Mouse (Mus musculus) cerebellum, adult 11-12 months (tissue): ENCODE results near the gene Rprd1b.

Experiments used
- DNase-seq: peaks from one replicate; pipeline ENCODE4 v3.0.0; 2022

Gene Rprd1b

DNA sequence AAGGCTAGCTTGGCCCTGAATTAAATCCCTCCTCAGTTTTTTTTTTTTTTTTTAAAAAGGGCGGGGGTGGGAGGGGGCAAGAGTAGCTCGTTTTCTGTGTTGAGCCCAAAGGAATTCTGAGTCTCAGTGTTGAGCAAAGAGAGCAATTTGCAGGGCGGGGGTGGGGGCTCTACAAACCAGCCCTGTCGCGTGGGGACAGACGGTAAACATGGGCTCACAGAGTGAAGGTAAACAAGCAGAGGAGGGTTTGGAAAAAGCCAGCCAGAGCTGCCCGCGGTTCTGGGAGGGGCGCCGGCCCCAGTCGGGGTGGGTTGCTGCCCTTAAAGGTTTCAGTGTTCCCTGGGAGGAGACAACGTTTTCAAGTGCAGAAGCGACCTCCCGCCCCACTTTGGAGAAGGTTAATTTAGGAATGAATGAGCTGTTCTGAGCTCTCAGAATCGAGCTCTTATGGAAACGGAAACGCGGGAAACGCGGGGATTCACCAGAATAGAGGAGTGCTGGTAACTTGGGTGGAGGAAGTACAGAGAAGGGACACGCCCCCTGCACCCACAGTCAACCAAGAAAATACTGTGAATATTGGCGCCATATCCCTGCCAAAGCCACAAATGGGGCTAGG lies 125.5 kb downstream of the Rprd1b start:
- DNase-seq, result no peak

DNA sequence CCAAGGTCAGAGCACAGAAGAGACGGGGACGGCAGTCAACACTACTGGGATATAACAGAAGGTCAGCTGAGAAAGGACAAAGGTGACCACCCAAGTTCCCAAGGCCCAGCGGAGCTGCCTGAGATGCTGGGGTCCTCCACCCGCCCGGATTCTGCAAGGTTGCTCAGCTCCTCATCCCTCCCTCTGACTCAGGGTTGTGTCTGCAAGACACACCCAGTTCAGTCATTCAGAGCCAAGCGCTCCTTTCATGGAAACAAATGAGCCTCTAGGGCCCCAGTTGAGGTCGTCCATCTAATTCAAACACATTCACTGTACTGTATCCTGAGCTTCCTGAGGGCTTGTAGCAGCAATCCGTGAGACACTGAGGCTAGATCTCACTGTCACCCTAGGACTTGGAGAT lies 126.3 kb downstream of the Rprd1b start:
- no peak for DNase-seq

DNA sequence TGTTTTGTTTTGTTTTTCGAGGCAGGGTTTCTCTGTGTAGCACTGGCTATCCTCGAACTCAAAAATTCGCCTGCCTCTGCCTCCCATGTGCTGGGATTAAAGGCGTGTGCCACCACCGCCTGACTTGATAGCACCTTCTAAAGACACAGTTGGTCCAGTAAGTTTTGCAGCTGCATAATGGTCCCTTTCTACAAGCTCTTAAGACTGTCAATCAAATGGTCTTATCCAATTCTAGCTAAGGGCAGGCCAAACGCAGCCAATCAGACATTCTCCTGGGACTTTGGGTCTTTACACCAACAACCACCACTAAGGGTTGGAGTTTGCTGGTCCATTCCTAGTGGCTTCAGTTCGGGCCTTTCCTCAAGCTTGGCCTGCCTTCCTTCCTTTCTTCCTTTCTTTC lies 126.8 kb downstream of the Rprd1b start:
- no peak for DNase-seq

DNA sequence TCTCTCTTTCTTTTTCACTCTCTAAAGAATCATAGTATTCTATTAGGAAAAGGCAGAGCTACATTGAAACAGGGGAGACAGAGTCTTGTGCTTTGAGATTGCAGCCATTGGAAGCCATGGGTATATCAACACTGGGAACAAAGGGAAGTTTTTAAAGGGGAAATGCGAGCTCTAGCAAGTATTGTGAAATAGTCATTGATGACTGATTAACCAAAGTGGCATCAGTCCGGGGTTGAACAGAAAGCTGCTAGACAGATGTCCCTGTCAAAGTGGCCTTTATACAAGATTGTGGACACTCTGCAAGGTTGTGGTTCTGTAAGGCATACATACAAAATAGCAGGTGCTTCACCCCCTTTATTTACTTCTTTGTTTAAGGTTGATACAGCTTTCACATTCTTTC lies 127.3 kb downstream of the Rprd1b start:
- DNase-seq, result no peak

DNA sequence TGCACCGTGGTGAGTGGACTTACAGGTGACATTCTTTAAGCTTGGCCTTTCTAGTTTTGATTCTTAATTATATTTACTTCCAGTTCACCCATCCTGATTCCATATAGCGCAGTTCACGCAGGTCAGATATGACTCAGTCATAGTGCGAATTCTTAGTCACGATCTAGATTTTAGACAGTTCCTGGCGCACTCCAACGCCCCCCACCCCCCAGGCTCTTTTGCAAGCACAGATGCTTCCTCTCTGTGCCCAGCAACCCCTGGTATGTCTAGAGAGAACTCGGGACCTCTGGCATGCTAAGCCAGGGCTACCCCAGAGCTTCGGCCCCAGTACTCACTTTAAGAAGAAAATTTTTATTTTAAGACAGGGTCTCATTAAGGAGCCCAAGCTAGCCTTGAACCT lies 128.2 kb downstream of the Rprd1b start:
- DNase-seq, result no peak

DNA sequence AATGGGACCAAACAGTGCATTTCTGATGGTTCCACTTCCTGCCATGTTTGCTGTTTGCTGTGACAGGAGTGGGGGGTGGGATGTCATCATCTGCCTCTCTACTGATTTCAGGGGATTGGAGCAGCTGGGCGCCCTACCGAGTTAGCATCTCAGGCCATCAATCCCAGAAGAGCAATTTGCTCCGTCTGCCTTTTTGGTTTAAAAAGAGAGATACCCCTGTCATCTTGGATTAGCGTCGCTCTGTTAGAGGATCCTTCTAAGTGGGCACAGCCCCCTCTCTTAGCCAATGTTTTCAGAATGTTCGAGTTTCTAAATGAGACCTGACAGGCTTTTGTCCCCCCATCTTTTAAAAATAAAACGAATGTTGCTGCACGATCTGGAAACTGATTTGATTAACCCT lies 129.4 kb downstream of the Rprd1b start:
- DNase-seq, result no peak

DNA sequence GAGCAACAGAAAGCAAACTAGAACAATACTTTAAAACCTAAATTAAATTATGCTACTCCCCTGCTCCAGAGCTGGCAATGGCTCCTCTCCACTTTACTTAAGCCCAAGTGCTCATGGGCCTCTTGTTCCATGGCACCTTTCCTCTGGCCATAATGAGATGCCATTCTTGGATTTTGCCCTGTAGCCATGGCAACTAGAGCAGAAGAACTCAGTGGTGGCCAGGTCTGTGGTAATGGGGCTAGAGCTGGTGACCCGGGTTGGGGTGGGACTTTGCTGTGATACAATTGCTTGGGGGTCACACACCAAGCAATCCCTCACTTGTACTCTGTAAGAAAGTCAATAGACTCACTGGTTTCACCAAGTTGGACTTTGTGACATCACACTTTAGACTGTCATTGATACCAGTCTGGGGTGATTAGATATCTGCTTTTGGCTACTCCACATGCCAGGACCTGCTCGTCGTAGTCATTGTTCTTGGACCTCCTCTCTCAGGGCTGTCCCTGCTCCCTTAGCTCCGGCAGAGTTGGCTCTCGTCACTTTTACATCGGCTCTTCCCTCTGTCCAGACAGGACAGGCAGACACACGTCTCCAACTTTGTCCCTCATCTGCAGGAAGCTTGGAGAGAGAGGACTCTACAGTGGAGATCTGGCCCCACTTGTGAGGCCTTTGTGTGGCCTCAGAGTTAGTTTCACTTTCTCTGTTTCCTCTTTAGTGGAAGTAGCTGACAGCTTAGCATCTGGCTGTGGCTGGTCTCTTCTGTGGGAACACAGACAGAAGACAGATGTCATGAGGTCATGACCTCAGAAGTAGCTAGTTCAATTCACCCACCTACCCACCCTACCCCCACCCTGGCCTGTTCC lies 131.3 kb downstream of the Rprd1b start:
- DNase-seq, result no peak

DNA sequence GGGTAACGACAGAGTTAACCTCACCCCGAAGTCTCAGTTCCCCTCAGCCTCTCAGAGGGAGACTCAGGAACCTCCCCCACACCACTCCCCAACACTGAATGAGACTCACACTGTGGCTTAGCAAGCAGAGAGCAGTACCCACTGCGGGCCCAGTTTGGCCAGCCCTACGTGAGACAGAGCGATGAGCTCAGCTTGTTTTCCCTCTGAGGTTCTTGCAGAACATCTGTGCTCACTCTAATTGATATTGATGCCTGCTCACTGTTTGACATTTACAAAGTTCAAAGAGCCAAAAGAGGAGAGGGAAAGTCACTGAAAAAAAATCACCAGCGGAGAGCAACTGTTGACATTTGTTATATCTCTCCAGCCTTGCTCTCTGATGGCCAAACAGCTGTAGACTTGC lies 133.5 kb downstream of the Rprd1b start:
- DNase-seq, result no peak

DNA sequence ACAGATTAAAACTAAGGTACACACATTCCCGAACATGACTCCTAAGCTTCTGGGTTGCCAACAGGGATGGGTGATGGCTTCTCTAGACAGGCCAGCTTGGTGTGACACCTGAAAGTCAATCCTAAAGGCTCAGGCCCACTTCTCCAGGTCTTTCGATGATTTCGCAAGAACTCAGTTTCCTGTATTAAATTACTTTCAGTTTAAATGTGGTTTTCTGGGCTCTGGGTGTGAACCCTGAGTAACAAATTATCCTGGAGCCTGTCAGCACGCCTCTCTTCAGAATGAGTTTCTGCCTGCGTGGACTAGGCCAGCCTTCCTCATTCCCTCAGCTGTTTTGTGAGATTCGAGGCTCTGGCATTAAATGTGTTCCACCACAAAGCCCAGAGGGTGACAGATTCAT lies 134.7 kb downstream of the Rprd1b start:
- no peak for DNase-seq

DNA sequence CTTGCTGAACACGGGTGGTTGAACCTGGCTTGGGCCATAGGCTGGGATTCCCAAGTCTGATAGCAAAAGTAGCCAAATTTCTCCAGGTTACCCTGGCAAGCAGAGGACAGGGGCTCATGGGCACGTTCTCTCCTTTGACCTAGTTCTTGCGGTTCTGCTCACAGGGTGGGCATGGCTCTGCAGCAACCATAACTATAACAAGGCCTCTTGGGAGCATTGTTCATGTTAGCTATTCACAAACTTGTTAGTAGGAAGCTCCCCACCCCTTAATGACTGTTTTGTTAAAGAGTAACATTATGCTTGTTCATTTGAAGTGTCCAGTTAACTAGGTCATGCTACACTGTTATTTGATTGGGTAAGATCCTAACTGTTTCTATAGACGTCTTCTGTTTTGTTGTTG lies 137.5 kb downstream of the Rprd1b start:
- no peak for DNase-seq

DNA sequence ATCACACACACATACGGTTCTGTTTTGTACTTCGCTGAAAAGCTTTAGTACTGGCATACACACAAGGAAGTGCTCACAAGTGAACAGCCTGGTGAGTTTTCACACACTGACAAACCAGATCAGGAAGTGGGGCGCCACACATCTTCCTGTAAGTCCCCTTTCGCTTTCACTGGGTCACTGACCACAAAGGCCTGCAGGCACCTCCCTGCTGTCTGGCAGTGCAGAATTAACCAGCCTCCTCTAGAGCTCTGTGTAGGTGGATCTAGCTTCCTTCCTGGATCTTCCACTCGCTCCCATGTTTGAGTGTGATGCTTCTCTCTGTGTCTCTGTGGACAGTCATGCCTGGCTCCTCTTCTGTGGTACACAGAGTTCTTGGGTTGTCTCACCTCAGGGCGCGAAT lies 138.3 kb downstream of the Rprd1b start:
- DNase-seq, result no peak

DNA sequence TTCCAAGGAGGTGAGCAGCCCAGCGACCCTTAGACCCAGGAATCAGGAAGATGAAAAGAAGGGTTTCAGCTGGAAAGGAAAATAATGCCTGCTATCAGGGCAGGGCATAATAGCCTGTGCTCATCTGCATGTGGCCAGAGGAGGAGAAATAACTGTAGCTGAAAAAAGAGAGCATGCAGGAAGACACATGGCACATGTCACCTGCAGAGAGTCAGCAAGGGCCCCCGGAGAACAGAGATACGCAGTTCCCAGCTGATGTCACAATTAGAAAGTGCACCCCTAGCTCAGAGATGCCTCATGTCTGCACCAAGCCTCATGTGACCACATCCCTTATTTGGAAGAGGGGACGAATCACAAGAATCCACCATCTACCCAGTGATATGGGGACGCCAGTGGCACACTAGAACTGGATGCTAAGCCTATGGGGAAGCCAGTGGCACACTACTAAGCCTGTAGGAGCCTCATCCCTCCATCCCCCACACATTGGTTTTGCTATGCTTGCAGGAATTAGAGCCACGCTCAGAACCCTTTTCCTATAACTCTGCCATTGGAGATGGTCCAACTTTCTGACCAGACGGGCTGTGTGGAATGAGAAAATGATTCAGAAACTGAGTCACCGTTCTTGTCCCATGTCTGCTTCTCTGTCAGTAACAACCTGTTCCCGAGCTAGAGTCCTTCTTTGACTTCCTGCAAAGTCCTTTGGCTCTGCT lies 139.4 kb downstream of the Rprd1b start:
- DNase-seq, result no peak

DNA sequence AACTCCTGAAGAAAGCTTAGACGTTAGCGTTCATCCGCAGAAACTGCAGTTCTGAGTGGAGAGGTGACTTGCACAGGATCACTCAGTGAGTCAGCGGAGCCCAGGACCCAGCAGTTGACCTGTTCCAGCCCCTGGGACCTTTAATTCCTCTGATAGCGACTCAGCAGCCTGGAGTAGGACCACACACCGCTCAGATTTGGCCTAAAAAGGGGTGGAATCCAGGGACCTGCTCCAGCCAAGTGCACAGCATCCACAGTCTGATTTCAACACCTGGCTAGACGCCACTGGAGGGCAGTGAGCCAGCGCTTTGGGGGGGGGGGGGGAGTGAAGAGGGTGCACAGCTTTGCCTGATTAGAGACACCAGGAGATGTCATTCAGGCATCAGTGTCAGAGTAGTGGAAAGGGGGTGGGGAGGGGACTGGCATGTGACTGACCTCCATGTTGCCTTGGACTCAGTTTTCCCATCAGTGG lies 140.5 kb downstream of the Rprd1b start:
- no peak for DNase-seq

DNA sequence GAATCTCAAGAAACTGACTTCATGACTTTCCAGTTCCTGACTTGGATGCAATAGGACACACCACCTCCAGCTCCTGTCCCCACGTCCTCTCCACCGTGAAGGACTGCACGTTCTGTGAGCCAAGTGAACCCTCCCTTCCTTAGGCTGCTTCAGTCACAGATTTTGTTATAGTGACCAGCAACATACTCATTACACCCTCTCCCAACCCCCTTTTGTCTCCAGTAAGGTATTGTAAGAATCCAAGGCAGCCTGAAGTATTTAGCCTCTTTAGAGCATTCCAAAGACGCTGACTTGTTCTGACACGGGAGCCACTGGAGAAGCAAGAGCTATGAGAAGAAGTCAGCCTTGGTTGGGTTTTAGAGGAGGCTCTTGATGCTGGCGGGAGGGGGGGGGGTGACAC lies 141.1 kb downstream of the Rprd1b start:
- DNase-seq, result no peak

DNA sequence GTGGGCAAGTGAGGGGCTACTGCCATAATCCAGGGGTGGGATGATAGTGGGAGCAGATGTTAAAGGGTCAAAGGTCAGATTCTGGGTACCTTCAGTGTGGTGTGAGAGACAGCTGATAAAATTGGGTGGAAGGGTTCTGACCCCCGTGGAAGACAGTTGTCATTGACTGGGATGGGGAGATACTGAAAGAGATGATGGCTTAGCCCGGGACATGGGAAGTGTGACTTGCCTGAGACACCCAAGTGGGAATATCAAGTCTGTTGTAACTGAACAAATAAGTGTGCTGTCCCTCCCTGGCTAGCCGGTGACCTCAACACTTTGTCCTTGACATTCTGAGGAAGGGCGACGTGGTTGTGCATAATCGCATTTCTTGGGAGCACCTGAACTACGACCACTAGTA lies 141.5 kb downstream of the Rprd1b start:
- no peak for DNase-seq

DNA sequence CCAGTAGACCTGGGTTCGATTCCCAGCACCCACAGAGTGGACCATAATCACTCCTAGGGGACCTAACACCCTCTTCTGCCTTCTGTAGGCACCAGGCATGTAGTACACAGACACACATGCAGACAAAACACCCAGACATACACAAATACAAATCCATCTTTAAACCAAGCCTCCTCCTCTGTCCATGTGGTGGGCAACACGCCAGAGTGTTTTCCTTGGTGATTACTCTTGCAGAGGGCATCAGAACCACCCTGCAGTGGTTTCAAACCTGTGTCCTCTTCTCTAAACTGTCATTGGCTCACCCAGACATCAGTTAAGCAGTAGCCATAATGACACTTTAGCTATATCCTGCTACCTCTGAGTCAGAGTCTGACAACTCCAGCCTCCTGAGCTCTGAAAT lies 142.1 kb downstream of the Rprd1b start:
- no peak for DNase-seq

DNA sequence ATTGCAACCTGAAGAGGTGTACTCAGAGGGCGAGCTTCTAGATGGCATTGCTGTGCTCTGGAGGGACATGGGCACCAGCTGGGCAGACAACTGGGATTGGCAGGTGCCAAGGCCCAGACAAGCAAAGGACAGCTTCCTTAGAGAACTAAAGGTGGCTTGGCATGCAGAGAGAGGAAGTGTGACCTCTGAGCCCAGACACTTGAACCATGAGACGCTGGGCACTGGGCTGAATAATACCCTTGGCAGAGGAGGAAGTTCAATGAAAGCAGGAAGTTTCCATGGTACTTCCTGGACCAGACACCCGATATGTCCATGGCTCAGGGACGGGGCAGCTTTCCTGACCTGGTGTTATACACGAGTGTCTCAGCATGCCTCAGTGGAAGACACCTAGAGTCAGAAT lies 146.1 kb downstream of the Rprd1b start:
- DNase-seq, result no peak

DNA sequence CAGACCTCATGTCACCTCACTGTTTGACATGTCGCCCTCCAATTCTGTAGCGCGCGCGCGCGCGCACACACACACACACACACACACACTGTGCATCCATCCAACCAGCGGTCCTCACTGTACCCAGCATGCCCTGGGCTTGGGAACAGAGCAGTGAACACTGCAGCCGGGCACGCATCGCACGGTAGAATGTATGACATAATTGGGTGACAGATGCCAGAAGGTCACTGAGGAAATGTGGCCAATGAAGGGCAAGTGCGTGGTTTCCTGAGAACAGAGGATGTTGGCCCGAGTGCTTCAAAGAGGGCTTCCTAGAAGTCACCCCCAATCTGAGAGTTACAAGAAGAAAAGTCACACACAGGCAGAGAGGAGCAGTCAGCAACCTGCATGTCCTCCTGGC lies 146.7 kb downstream of the Rprd1b start:
- DNase-seq, result no peak

DNA sequence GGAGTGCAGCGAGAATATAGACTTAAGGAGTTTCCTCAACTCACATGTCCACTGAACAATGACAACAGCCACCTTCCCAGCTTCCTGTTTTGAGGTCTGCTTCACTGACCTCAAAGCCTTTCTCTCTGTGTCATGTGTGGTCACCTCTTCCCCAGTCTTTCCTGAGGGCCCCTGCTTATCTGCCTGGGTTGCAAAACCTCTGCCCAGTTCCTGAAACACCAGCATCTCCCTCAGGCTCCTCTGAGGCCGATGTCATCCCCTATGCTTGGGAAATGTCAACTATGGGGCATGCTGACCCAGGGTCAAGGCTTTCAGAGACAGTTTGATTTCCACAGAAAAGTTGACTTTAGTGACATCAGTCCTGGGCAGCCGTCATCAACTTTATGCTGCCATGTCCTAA lies 147.1 kb downstream of the Rprd1b start:
- no peak for DNase-seq

DNA sequence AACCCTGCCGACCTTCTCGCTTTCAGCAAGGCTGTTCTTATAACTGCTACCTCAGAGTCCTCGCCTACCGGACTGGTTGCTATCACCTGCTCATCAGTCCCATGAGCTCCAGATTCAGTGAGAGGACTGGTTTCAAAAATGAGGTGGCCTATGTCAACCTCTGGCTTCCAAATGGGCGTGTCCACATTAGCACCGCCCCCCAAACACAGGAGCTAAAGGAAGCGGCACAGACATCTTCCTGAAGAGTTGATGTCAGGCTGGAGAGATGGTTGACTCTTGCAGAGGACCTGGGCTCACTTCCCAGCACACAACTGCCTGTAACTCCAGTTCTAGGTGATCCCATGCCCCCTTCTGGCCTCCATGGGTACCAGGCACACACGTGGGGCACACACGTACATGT lies 148.5 kb downstream of the Rprd1b start:
- no peak for DNase-seq

DNA sequence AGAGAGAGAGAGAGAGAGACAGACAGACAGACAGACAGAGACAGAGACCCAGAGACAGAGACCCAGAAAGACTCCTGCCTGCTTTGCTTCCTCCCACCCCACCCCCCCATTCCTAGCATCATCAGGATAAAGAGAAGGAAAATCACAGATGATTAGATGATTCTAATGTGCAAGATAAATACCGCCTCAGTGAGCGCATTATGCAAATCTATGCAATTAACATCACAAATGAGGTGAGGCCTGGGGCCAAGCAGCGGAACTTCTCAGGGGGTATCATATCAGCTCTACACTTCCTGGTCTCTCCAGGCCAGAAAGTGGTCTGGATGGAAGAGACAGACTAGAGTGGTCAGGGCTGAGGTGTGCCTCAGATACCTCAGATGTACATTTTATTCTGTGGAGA lies 149.3 kb downstream of the Rprd1b start:
- no peak for DNase-seq

DNA sequence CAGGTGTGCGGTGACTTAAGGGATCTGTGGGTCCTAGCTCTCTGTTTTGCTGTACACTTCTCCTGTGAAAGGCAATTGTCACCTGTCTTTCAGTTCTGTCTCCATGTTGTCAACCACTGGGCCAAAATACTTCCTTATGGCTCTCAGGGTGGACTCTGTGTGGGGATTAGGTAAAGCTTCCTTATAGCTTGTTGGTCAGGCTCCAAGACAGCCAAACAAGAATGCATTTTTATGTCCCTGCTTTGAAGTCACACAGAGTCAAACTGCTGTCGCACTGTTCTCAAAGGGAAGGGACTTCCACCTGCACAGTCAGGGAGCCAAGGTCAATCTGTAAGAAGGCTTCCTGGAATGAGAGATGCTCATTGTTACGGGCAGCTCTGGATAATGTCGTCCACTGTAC lies 149.8 kb downstream of the Rprd1b start:
- no peak for DNase-seq

DNA sequence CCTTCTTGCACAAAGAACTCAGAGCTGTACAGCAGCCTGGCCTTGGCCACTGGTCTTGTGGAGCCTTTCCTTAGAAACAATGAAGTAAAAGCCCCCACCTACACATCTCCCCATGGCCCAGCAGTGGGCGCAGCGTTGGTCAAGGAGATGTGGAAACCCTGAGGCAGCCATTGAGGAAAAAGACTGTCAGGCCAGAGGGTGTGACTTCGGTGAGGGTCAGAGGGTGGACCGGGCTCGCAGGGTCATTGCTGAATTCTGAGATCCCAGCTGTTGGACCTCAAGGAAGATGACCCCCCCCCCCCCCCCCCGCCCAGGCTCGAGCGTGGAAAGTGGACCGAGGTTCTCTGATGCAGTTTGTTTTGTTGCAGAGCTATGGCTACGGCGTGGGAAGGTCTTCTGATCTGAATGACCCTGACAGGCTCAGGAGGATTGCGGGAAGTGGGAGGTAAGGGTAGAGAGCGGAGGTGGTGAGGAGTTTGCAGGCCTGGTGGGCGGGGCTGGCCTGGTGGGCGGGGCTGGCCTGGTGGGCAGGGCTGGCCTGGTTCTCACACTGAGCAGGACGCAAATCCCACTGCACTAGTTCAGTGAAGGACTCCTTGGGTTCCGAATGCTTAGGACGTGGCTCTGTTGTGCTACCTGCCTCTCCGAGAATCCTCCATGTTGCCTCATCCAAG lies 150.5 kb downstream of the Rprd1b start:
- no peak for DNase-seq
